Mouse (Mus musculus) hindbrain, embryonic 15.5 days (tissue): ENCODE results near the gene Reck. TPM values are rescaled to one million over a fixed set of nuclear protein-coding genes. Genes with fewer than 3 reads are reported as not detected.

ENCODE experiments used
- ATAC-seq: fragments of 200-750 bp; cut with Nextera tagmentation; 2 replicates; pipeline ENCODE4 v1.8.0; 2017; ENCODE audit warnings: low read depth, moderate number of reproducible peaks, moderate TSS enrichment; ENCODE audit not compliant: low FRiP score
- H3K27ac ChIP-seq: fragments of 300-500 bp; sonication (generic); replicated peaks from 2 replicates; pipeline ENCODE4 v1.5.1; 2015; ENCODE audit warnings: mild to moderate bottlenecking, inconsistent platforms
- H3K27me3 ChIP-seq: fragments of 300-500 bp; sonication (generic); 2 replicates; pipeline ENCODE4 v1.6.1; 2015; ENCODE audit warnings: control low read depth, inconsistent platforms
- H3K36me3 ChIP-seq: fragments of 300-500 bp; sonication (generic); 2 replicates; pipeline ENCODE4 v1.6.1; 2015; ENCODE audit warnings: control low read depth, inconsistent platforms
- H3K4me1 ChIP-seq: fragments of 300-500 bp; sonication (generic); replicated peaks from 2 replicates; pipeline ENCODE4 v1.6.1; 2015; ENCODE audit warnings: control low read depth, inconsistent platforms
- H3K4me2 ChIP-seq: fragments of 300-500 bp; sonication (generic); 2 replicates; pipeline ENCODE4 v1.6.1; 2015; ENCODE audit warnings: moderate library complexity, mild to moderate bottlenecking, inconsistent platforms
- H3K4me3 ChIP-seq: fragments of 300-500 bp; sonication (generic); 2 replicates; pipeline ENCODE4 v1.5.1; 2015; ENCODE audit warnings: mild to moderate bottlenecking, inconsistent platforms
- H3K9ac ChIP-seq: fragments of 300-500 bp; sonication (generic); 2 replicates; pipeline ENCODE4 v1.6.1; 2015; ENCODE audit warnings: inconsistent platforms
- H3K9me3 ChIP-seq: fragments of 300-500 bp; sonication (generic); 2 replicates; pipeline ENCODE4 v1.6.1; 2016; ENCODE audit warnings: control low read depth, inconsistent platforms
- WGBS: fragments of 180-500 bp; shearing (Covaris S2); methylation state at CpG from one replicate; pipeline ENCODE4 v1.1.7; 2015; 5-methylcytosine and 5-hydroxymethylcytosine counted together
- polyA plus RNA-seq: library from polyadenylated mRNA; unstranded; fragments of >200 nt; fragmentation: Nextera tagmentation; extraction: Ambion mirVana; gene quantifications from 2 replicates; pipeline ENCODE4 v1.2.1, GENCODE M21; 2015

Gene Reck
- 5.4 TPM in 2 replicates for polyA plus RNA-seq

- Histone ChIP-seq H3K4me2 (peak within 1 kb of the TSS; percentile 80), H3K4me3 (peak within 1 kb of the TSS; percentile 99), H3K36me3 (no peaks in the 10 kb centered on the region), H3K4me1 (peaks cover 29% of the 10 kb centered on the region), H3K9me3 (no peaks in the 10 kb centered on the region), H3K9ac (peak within 1 kb of the TSS; percentile 84), H3K27me3 (no peaks in the 10 kb centered on the region), H3K27ac (peak within 1 kb of the TSS; percentile 81)
- under 1% methylated on average over 68 of the region's 73 CpGs for WGBS
- ATAC-seq = peak; percentile 96
Observed at GRCm38 (mm10) chr4:43875160-43875918, at the start of gene Reck. Reck (plus strand) TSS chr4:43875530.

GRCm38 (mm10) chr4:43828806-43829205 lies 46.5 kb upstream of the Reck start:
- no peak for ATAC-seq
- Histone ChIP-seq H3K27ac (no peak overlapping the region), H3K36me3 (no peaks in the 10 kb centered on the region), H3K4me3 (no peak overlapping the region), H3K9ac (no peak overlapping the region), H3K4me1 (no peaks in the 10 kb centered on the region), H3K4me2 (no peak overlapping the region), H3K9me3 (no peaks in the 10 kb centered on the region), H3K27me3 (no peaks in the 10 kb centered on the region)
- WGBS = 97% methylated on average over 4 of the region's 4 CpGs

GRCm38 (mm10) chr4:43832031-43832430 lies 43.3 kb upstream of the Reck start:
- no peaks in the 10 kb centered on the region for H3K36me3 ChIP-seq
- no peak overlapping the region for H3K4me3 ChIP-seq
- no peak overlapping the region for H3K27ac ChIP-seq
- no peak overlapping the region for H3K9ac ChIP-seq
- no peaks in the 10 kb centered on the region for H3K4me1 ChIP-seq
- WGBS = 76% methylated on average over 5 of the region's 5 CpGs
- no peak overlapping the region for H3K4me2 ChIP-seq
- no peaks in the 10 kb centered on the region for H3K27me3 ChIP-seq
- no peaks in the 10 kb centered on the region for H3K9me3 ChIP-seq
- ATAC-seq = no peak

GRCm38 (mm10) chr4:43833752-43834151 lies 41.6 kb upstream of the Reck start:
- Histone ChIP-seq H3K27me3 (no peaks in the 10 kb centered on the region), H3K9ac (no peak overlapping the region), H3K27ac (no peak overlapping the region), H3K36me3 (no peaks in the 10 kb centered on the region), H3K4me1 (no peaks in the 10 kb centered on the region), H3K4me2 (no peak overlapping the region), H3K4me3 (no peak overlapping the region), H3K9me3 (no peaks in the 10 kb centered on the region)
- WGBS = 72% methylated on average over 5 of the region's 5 CpGs
- ATAC-seq = no peak

GRCm38 (mm10) chr4:43834749-43835148 lies 40.6 kb upstream of the Reck start:
- Histone ChIP-seq H3K9ac (no peak overlapping the region), H3K4me3 (no peak overlapping the region), H3K9me3 (no peaks in the 10 kb centered on the region), H3K27me3 (no peaks in the 10 kb centered on the region), H3K27ac (no peak overlapping the region), H3K4me1 (no peaks in the 10 kb centered on the region), H3K36me3 (no peaks in the 10 kb centered on the region), H3K4me2 (no peak overlapping the region)
- ATAC-seq = no peak
- 79% methylated on average over 4 of the region's 4 CpGs for WGBS

GRCm38 (mm10) chr4:43838326-43838725 lies 37.0 kb upstream of the Reck start:
- 78% methylated on average over 3 of the region's 3 CpGs for WGBS
- no peaks in the 10 kb centered on the region for H3K4me1 ChIP-seq
- no peaks in the 10 kb centered on the region for H3K36me3 ChIP-seq
- H3K27ac ChIP-seq = no peak overlapping the region
- no peaks in the 10 kb centered on the region for H3K9me3 ChIP-seq
- H3K4me2 ChIP-seq = no peak overlapping the region
- no peaks in the 10 kb centered on the region for H3K27me3 ChIP-seq
- no peak overlapping the region for H3K9ac ChIP-seq
- no peak overlapping the region for H3K4me3 ChIP-seq
- no peak for ATAC-seq

- Histone ChIP-seq H3K36me3 (no peaks in the 10 kb centered on the region), H3K27me3 (no peaks in the 10 kb centered on the region), H3K9ac (no peak within 1 kb of the TSS), H3K9me3 (no peaks in the 10 kb centered on the region), H3K4me2 (no peak within 1 kb of the TSS), H3K4me1 (no peaks in the 10 kb centered on the region), H3K27ac (no peak within 1 kb of the TSS), H3K4me3 (no peak within 1 kb of the TSS)
- ATAC-seq = no peak
- WGBS = 58% methylated on average over 1 of the region's 1 CpGs
Observed at GRCm38 (mm10) chr4:43840101-43840500, 35.2 kb upstream of the Reck start, which contains the start of gene Olfr157. Olfr157 (minus strand) TSS chr4:43840201.

GRCm38 (mm10) chr4:43851265-43851664 lies 24.1 kb upstream of the Reck start, which contains the start of gene Olfr155:
Olfr155 (plus strand) TSS chr4:43851565.
- Histone ChIP-seq H3K27me3 (no peaks in the 10 kb centered on the region), H3K4me1 (no peaks in the 10 kb centered on the region), H3K36me3 (no peaks in the 10 kb centered on the region), H3K27ac (no peak within 1 kb of the TSS), H3K9ac (no peak within 1 kb of the TSS), H3K9me3 (no peaks in the 10 kb centered on the region), H3K4me2 (no peak within 1 kb of the TSS), H3K4me3 (no peak within 1 kb of the TSS)
- WGBS = 85% methylated on average over 6 of the region's 6 CpGs
- ATAC-seq = no peak

GRCm38 (mm10) chr4:43854101-43854500 lies 21.2 kb upstream of the Reck start:
- no peak for ATAC-seq
- no peak overlapping the region for H3K4me2 ChIP-seq
- no peaks in the 10 kb centered on the region for H3K9me3 ChIP-seq
- no peaks in the 10 kb centered on the region for H3K4me1 ChIP-seq
- H3K9ac ChIP-seq = no peak overlapping the region
- no peaks in the 10 kb centered on the region for H3K36me3 ChIP-seq
- 80% methylated on average over 8 of the region's 8 CpGs for whole genome bisulfite sequencing
- H3K27me3 ChIP-seq = no peaks in the 10 kb centered on the region
- no peak overlapping the region for H3K4me3 ChIP-seq
- no peak overlapping the region for H3K27ac ChIP-seq

GRCm38 (mm10) chr4:43859886-43860285 lies 15.4 kb upstream of the Reck start:
- no peak for ATAC-seq
- Histone ChIP-seq H3K27ac (no peak overlapping the region), H3K36me3 (no peaks in the 10 kb centered on the region), H3K4me3 (no peak overlapping the region), H3K9ac (no peak overlapping the region), H3K9me3 (no peaks in the 10 kb centered on the region), H3K4me1 (peaks cover 6% of the 10 kb centered on the region), H3K4me2 (no peak overlapping the region), H3K27me3 (no peaks in the 10 kb centered on the region)
- whole genome bisulfite sequencing = 81% methylated on average over 10 of the region's 10 CpGs

- H3K27me3 ChIP-seq = no peaks in the 10 kb centered on the region
- ATAC-seq = peak; percentile 65; the same call in 1 of the 2 replicates
- 16% methylated on average over 14 of the region's 14 CpGs for WGBS
Observed at GRCm38 (mm10) chr4:43860744-43861519, 14.4 kb upstream of the Reck start.

GRCm38 (mm10) chr4:43863298-43863697 lies 12.0 kb upstream of the Reck start:
- peaks cover 6% of the 10 kb centered on the region for H3K4me1 ChIP-seq
- no peaks in the 10 kb centered on the region for H3K36me3 ChIP-seq
- no peak overlapping the region for H3K9ac ChIP-seq
- no peaks in the 10 kb centered on the region for H3K27me3 ChIP-seq
- H3K4me3 ChIP-seq = no peak overlapping the region
- H3K9me3 ChIP-seq = no peaks in the 10 kb centered on the region
- 69% methylated on average over 4 of the region's 4 CpGs for WGBS
- no peak overlapping the region for H3K4me2 ChIP-seq
- ATAC-seq = no peak
- no peak overlapping the region for H3K27ac ChIP-seq

More at GRCm38 (mm10) chr4:43860744-43861519, 14.4 kb upstream of the Reck start:
- H3K4me1 ChIP-seq = peaks cover 6% of the 10 kb centered on the region
- no peak overlapping the region for H3K9ac ChIP-seq
- H3K4me2 ChIP-seq = no peak overlapping the region
- H3K9me3 ChIP-seq = no peaks in the 10 kb centered on the region
- H3K36me3 ChIP-seq = no peaks in the 10 kb centered on the region
- no peak overlapping the region for H3K4me3 ChIP-seq
- no peak overlapping the region for H3K27ac ChIP-seq
